Mouse (Mus musculus) forebrain, embryonic 12.5 days (tissue): ENCODE measurements around the gene Prkar1a. TPM values are rescaled to one million over a fixed set of nuclear protein-coding genes. Genes with fewer than 3 reads are reported as not detected.
"Not testable (repeated sequence)": the region's sequence is repeated elsewhere in the genome, so short reads cannot be mapped to it uniquely, and the experiment has no call there.

Source experiments
- ATAC-seq: fragments of 200-750 bp; cut with Nextera tagmentation; 2 replicates; pipeline ENCODE4 v1.8.0; 2017; ENCODE audit warnings: moderate TSS enrichment; ENCODE audit not compliant: low FRiP score
- H3K27ac ChIP-seq: fragments of 300-500 bp; sonication (generic); 2 replicates; pipeline ENCODE4 v1.5.1; 2016; ENCODE audit warnings: mild to moderate bottlenecking
- H3K27me3 ChIP-seq: fragments of 300-500 bp; sonication (generic); 2 replicates; pipeline ENCODE4 v1.6.1; 2016; ENCODE audit warnings: mild to moderate bottlenecking
- H3K36me3 ChIP-seq: fragments of 300-500 bp; sonication (generic); replicated peaks from 2 replicates; pipeline ENCODE4 v1.6.1; 2016; ENCODE audit warnings: mild to moderate bottlenecking
- H3K4me1 ChIP-seq: fragments of 300-500 bp; sonication (generic); 2 replicates; pipeline ENCODE4 v1.6.1; 2016
- H3K4me2 ChIP-seq: fragments of 300-500 bp; sonication (generic); 2 replicates; pipeline ENCODE4 v1.6.1; 2016; ENCODE audit warnings: mild to moderate bottlenecking, moderate library complexity
- H3K4me3 ChIP-seq: fragments of 300-500 bp; sonication (generic); replicated peaks from 2 replicates; pipeline ENCODE4 v1.5.1; 2016; ENCODE audit warnings: mild to moderate bottlenecking
- H3K9ac ChIP-seq: fragments of 300-500 bp; sonication (generic); 2 replicates; pipeline ENCODE4 v1.6.1; 2016; ENCODE audit warnings: mild to moderate bottlenecking
- H3K9me3 ChIP-seq: fragments of 300-500 bp; sonication (generic); 2 replicates; pipeline ENCODE4 v1.6.1; 2016
- WGBS: fragments of 180-500 bp; shearing (Covaris S2); methylation state at CpG from one replicate; pipeline ENCODE4 v1.1.7; 2016; 5-methylcytosine and 5-hydroxymethylcytosine counted together
- polyA plus RNA-seq: library from polyadenylated mRNA; unstranded; fragments of >200 nt; fragmentation: Nextera tagmentation; extraction: Ambion mirVana; gene quantifications from 2 replicates; pipeline ENCODE4 v1.2.1, GENCODE M21; 2016

Prkar1a gene
- polyA plus RNA-seq, 1 experiment from 2014 or later = 413 TPM

GRCm38 (mm10) chr11:109650788-109651565, 1.8 kb downstream of the Prkar1a start:
- no peaks in the 10 kb centered on the region; the same call in 1 of the 2 replicates for H3K27me3 ChIP-seq
- H3K4me3 ChIP-seq = peak overlapping the region; percentile 99
- H3K4me2 ChIP-seq = peak overlapping the region; percentile 91
- no peaks in the 10 kb centered on the region for H3K9me3 ChIP-seq
- H3K9ac ChIP-seq = peak overlapping the region; percentile 98
- ATAC-seq = peak; percentile 96
- peaks cover 26% of the 10 kb centered on the region for H3K36me3 ChIP-seq
- peak overlapping the region; percentile 97 for H3K27ac ChIP-seq
- H3K4me1 ChIP-seq = peaks cover 36% of the 10 kb centered on the region
- WGBS = under 1% methylated on average over 83 of the region's 90 CpGs

DNA sequence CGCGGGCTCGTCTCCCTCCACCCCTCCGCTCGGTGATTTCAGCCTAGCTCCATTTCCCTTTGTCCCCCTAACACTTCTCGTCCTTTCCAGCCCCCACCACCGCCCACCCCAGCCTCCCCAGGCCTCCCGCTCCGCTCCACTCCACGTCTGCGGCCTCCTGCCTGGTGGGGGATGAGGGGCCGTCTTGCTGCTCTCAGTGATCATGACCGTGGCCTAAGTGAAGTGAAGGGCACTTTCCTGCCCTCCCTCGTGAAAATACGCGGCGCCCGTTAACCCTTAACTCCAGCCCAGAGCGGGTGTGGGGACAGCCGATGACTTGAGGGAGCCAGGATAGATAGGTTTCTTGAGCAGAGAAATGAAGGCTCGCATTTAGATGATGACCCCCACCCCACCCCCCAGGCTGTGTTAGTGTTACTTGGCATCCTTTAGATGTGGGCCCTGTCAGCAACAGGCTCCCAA, 2.4 kb downstream of the Prkar1a start:
- 1% methylated on average over 21 of the region's 21 CpGs for WGBS
- peaks cover 32% of the 10 kb centered on the region for H3K36me3 ChIP-seq
- H3K9ac ChIP-seq = peak overlapping the region; percentile 98
- H3K4me1 ChIP-seq = peaks cover 36% of the 10 kb centered on the region
- H3K4me2 ChIP-seq = peak overlapping the region; percentile 91
- H3K27ac ChIP-seq = peak overlapping the region; percentile 97
- H3K9me3 ChIP-seq = no peaks in the 10 kb centered on the region
- H3K4me3 ChIP-seq = peak overlapping the region; percentile 99
- ATAC-seq = peak; percentile 5; the same call in 1 of the 2 replicates
- H3K27me3 ChIP-seq = no peaks in the 10 kb centered on the region; the same call in 1 of the 2 replicates

GRCm38 (mm10) chr11:109652505-109652904, 3.3 kb downstream of the Prkar1a start:
- Histone ChIP-seq H3K9me3 (no peaks in the 10 kb centered on the region), H3K27ac (no peak overlapping the region), H3K4me1 (peaks cover 36% of the 10 kb centered on the region), H3K4me3 (peak overlapping the region; percentile 99), H3K9ac (peak overlapping the region; percentile 98), H3K36me3 (peaks cover 39% of the 10 kb centered on the region), H3K4me2 (peak overlapping the region; percentile 91), H3K27me3 (no peaks in the 10 kb centered on the region; the same call in 1 of the 2 replicates)
- ATAC-seq = no peak
- WGBS = 47% methylated on average over 6 of the region's 6 CpGs

DNA sequence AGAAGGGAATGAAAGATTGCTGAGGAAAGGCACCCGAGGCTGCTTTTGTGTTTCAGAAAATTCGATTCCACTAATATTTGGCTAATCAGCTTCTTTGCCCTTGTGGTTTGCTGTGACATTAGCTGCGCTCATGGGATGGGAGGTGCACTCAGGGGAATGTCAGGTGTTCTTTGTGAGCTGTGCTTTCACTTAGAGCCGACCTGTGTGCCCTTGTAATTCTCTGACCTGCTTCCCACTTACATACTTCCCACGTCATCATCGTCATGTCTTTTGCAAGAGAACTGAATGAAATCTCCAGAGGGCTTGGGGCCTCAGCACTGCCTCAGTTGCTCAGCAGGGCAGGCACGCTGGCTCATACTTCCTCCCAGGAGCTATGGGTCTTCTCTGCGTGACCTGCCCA, 4.0 kb downstream of the Prkar1a start:
- Histone ChIP-seq H3K27me3 (no peaks in the 10 kb centered on the region; the same call in 1 of the 2 replicates), H3K9ac (no peak overlapping the region), H3K4me2 (peak overlapping the region; percentile 91), H3K4me3 (0 out of 2 replicates have a peak overlapping the region, but pooled peaks have one; percentile 0), H3K4me1 (peaks cover 36% of the 10 kb centered on the region), H3K9me3 (no peaks in the 10 kb centered on the region), H3K27ac (no peak overlapping the region), H3K36me3 (peaks cover 39% of the 10 kb centered on the region)
- WGBS = 73% methylated on average over 8 of the region's 8 CpGs
- no peak for ATAC-seq

DNA sequence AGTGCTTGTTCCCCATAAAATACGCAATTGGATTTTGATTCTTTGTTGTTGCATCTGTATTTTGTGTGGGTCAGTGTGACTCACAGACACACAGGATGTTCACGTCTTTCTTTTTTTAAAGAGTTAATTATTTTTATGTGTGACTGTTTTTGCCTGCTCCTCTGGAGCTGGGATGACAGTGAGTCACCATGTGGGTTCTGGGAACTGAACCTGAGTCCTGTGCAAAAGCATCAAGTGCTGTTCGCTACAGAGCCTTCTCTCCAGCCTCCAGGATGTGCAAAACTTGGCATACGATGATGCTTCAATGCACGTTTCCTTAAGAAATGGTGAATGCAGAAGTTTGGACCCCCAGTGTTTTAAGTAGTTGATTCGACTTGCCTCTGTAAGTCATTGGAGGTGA, 5.4 kb downstream of the Prkar1a start:
- H3K4me1 ChIP-seq = peaks cover 28% of the 10 kb centered on the region
- H3K9ac ChIP-seq = no peak overlapping the region
- H3K4me3 ChIP-seq = no peak overlapping the region
- no peak for ATAC-seq
- H3K27ac ChIP-seq = no peak overlapping the region
- H3K36me3 ChIP-seq = peaks cover 40% of the 10 kb centered on the region
- no peaks in the 10 kb centered on the region for H3K27me3 ChIP-seq
- no peak overlapping the region for H3K4me2 ChIP-seq
- H3K9me3 ChIP-seq = no peaks in the 10 kb centered on the region
- 90% methylated on average over 6 of the region's 6 CpGs for WGBS

DNA sequence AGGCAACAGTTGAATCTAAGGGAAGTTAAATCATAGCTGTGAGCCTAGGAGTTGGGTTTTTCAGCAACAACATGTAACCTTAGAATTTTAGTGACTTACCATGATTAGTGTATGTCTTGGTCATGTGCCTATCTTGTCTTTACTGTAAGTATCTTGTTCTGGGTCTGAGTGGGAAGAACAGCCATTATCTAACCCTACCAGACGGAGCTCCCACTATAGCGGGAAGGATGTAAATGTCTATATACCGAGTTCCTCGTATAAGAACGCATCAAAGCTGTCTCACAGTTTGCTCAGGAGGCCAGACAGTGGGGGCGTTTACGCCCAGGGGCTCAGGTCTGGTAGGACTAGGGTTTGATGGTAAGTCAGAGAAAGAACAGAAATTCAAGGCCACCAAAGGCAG, 7.0 kb downstream of the Prkar1a start:
- no peak overlapping the region for H3K4me2 ChIP-seq
- 95% methylated on average over 7 of the region's 7 CpGs for WGBS
- peaks cover 22% of the 10 kb centered on the region for H3K4me1 ChIP-seq
- H3K27ac ChIP-seq = no peak overlapping the region
- H3K4me3 ChIP-seq = no peak overlapping the region
- no peak for ATAC-seq
- no peak overlapping the region for H3K9ac ChIP-seq
- H3K36me3 ChIP-seq = peaks cover 57% of the 10 kb centered on the region
- no peaks in the 10 kb centered on the region for H3K9me3 ChIP-seq
- H3K27me3 ChIP-seq = no peaks in the 10 kb centered on the region

DNA sequence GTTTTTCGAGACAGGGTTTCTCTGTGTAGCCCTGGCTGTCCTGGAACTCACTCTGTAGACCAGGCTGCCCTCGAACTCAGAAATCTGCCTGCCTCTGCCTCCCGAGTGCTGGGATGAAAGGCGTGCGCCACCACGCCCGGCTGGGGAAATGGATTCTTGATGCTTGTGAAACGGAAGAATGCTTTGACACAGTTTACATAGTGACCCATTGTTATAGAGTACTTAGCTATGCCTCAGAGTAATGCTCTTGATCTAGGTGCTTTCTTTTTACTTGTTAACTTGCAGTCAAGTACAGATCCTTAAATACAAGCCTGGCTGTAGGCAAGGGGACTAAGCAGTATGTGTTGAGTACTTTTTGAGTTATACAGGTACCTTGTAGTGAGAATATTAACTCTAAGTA, 11.3 kb downstream of the Prkar1a start:
- not testable (repeated sequence) for H3K27ac ChIP-seq, ATAC-seq, H3K4me1 ChIP-seq, H3K9ac ChIP-seq, H3K27me3 ChIP-seq, H3K9me3 ChIP-seq, H3K4me3 ChIP-seq, H3K4me2 ChIP-seq
- H3K36me3 ChIP-seq = peaks cover 75% of the 10 kb centered on the region
- WGBS = 89% methylated on average over 8 of the region's 8 CpGs

DNA sequence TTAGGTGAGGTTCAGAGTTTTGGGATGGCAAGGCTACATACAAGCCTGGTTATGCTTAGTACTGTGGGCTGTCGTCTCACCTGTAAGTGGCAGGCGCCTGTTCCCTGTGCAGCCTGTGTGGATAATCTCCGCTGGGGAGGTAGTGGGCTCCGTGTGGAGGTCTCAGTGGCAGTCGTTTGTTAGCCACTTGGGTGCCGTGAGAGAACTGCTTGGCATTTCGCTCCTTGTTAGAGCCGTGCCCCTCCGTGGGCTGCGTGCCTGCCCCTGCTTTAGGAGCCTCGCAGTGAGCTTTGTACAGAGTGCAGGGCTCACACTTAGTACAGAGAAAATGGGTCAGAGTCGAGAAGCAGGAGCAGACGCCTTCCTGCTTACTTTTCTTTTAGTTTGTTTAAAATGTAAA, 15.1 kb downstream of the Prkar1a start:
- no peaks in the 10 kb centered on the region for H3K9me3 ChIP-seq
- H3K27ac ChIP-seq = no peak overlapping the region
- H3K36me3 ChIP-seq = peaks cover 90% of the 10 kb centered on the region
- WGBS = 92% methylated on average over 13 of the region's 13 CpGs
- ATAC-seq = no peak
- no peak overlapping the region for H3K4me3 ChIP-seq
- no peak overlapping the region for H3K9ac ChIP-seq
- H3K27me3 ChIP-seq = no peaks in the 10 kb centered on the region
- H3K4me2 ChIP-seq = no peak overlapping the region
- no peaks in the 10 kb centered on the region for H3K4me1 ChIP-seq

GRCm38 (mm10) chr11:109665424-109665823, 16.2 kb downstream of the Prkar1a start:
- H3K9ac ChIP-seq = no peak overlapping the region
- peaks cover 88% of the 10 kb centered on the region for H3K36me3 ChIP-seq
- H3K27me3 ChIP-seq = no peaks in the 10 kb centered on the region
- no peak overlapping the region for H3K4me2 ChIP-seq
- H3K4me3 ChIP-seq = no peak overlapping the region
- no peaks in the 10 kb centered on the region for H3K4me1 ChIP-seq
- no peak for ATAC-seq
- no peaks in the 10 kb centered on the region for H3K9me3 ChIP-seq
- no peak overlapping the region for H3K27ac ChIP-seq
- WGBS = 85% methylated on average over 6 of the region's 6 CpGs

DNA sequence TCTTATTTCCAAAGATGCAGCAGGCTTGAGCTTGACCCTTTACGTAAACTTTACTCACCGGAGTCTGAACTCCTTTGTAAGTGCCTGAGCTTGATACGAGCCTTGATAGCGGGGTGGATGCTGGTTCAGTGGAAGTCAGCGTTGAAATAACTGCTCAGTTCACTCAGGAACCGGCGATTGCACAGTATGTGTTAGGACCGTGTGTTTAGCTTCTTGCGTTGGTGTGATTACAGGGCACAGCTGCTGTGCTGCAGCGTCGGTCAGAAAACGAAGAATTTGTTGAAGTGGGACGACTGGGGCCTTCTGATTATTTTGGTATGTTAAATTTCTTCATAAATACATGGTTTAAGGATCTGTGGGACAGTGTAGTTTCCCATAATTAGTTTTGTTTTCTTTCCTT, 17.2 kb downstream of the Prkar1a start:
- H3K9ac ChIP-seq = no peak overlapping the region
- ATAC-seq = no peak
- no peaks in the 10 kb centered on the region for H3K9me3 ChIP-seq
- H3K4me3 ChIP-seq = no peak overlapping the region
- WGBS = 97% methylated on average over 13 of the region's 13 CpGs
- H3K36me3 ChIP-seq = peaks cover 83% of the 10 kb centered on the region
- H3K27ac ChIP-seq = no peak overlapping the region
- H3K4me1 ChIP-seq = no peaks in the 10 kb centered on the region
- no peaks in the 10 kb centered on the region for H3K27me3 ChIP-seq
- H3K4me2 ChIP-seq = no peak overlapping the region

- H3K36me3 ChIP-seq = peaks cover 75% of the 10 kb centered on the region
Measured at GRCm38 (mm10) chr11:109667371-109667770, 18.2 kb downstream of the Prkar1a start.

GRCm38 (mm10) chr11:109668115-109668725, 19.0 kb downstream of the Prkar1a start:
- Histone ChIP-seq H3K9me3 (no peaks in the 10 kb centered on the region), H3K4me1 (no peaks in the 10 kb centered on the region), H3K4me3 (no peak overlapping the region), H3K36me3 (peaks cover 68% of the 10 kb centered on the region), H3K4me2 (no peak overlapping the region), H3K27ac (no peak overlapping the region), H3K9ac (no peak overlapping the region), H3K27me3 (no peaks in the 10 kb centered on the region)
- ATAC-seq = no peak
- 88% methylated on average over 8 of the region's 8 CpGs for WGBS

More at GRCm38 (mm10) chr11:109667371-109667770, 18.2 kb downstream of the Prkar1a start:
- no peak for ATAC-seq
- H3K4me3 ChIP-seq = no peak overlapping the region
- no peaks in the 10 kb centered on the region for H3K4me1 ChIP-seq
- no peaks in the 10 kb centered on the region for H3K9me3 ChIP-seq
- no peak overlapping the region for H3K9ac ChIP-seq
- WGBS = 92% methylated on average over 19 of the region's 19 CpGs
- no peak overlapping the region for H3K27ac ChIP-seq
- H3K4me2 ChIP-seq = no peak overlapping the region
- H3K27me3 ChIP-seq = no peaks in the 10 kb centered on the region
